Mouse (Mus musculus) lung, postnatal 14 days (tissue): ENCODE data around the gene Dag1.
"Not testable (repeated sequence)": the region's sequence is repeated elsewhere in the genome, so short reads cannot be mapped to it uniquely, and the experiment has no call there.

ENCODE experiments used
- DNase-seq: peaks from one replicate; pipeline ENCODE4 v3.0.0; 2021

The Dag1 gene

GRCm38 (mm10) chr9:108223633-108224032 is 40.1 kb downstream of the Dag1 start:
- DNase-seq: no peak

DNA sequence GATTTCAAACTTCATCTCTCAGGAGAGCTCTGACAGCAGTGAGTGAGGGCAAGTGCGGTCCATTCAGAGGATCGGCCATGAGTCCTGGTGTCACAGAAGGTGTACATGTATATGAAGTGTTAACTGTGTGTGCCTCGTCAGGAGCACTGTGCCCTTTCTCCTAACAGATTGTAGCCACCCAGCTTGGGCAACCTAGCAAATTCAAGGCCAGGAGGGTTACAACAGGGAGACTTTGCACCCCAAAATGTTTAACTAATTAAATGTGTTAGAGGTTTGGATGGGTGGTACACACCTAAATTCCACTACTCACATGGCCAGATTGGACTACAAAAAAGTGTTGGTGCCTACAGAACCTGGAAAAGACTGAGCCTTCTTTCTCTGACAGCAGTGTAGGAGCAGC is 42.2 kb downstream of the Dag1 start:
- DNase-seq: no peak

GRCm38 (mm10) chr9:108220380-108220774 is 43.4 kb downstream of the Dag1 start:
- DNase-seq: no peak

DNA sequence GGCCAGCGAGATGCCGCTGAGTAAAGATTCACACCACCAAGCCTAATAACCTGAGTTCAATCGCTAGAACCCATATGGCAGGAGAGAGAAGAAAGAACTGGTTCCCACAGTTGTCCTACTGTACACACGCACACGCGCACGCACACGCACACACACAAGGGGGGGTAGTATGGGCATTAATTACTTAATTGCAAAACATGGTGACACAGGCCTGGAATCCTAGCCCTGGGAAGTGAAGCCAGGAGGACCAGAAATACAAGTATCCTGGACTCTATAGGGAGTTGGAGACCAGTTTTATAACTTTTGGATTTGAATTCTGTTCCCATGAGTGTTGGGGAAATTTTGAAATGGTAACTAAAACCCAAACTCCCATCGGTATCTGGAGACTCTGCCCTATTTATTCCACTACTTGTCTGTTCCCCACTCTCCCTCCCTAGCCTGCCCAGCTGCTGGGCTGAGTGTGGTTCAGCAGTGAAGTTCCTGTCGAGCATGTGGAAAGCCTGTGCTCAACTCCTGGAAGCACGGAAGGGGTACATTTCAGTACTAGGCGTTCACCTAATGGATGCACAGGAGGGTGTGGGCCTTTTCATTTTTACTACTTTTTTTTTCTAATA is 43.9 kb downstream of the Dag1 start:
- DNase-seq: no peak

GRCm38 (mm10) chr9:108217936-108218543 is 45.7 kb downstream of the Dag1 start:
- no peak for DNase-seq

GRCm38 (mm10) chr9:108217406-108217805 is 46.4 kb downstream of the Dag1 start:
- DNase-seq: no peak

DNA sequence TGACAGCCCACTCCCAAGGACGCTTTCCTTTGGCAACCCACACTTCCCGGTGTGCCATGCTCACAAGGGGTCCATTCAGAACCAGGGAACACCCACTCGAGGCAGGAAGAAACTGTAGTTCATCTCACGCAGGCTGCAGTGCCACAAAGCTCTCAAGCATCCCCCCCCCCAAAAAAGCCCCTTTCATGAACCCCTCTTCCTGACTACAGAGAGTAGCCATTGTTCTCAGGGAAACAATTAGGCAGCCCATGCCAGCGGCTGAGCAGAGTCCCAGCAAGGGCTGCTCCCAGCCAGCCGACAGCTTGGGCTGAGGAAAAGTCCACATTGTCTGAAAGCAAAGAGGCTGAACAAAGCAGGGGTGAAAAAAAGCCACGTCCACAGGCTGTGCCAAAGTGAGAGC is 50.7 kb downstream of the Dag1 start:
- peak; percentile 21 for DNase-seq

DNA sequence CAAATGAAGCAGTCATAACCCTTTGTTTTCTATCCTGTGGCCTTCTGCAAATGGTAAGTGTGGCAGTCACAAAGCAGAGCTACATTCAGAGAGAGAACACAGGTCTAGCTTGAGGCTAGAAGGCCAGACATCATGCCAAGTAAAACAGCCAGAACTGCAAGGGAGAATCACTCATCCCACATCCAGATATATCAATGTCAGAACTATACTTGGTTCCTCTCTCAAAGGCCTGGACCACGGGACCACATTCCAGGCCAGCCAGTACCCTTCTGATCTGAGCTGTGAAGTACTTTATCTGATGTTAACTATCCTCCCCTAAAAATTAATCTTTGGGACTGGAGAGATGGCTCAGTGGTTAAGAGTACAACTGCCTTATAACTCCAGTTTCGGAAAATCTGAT is 51.3 kb downstream of the Dag1 start:
- no peak for DNase-seq

DNA sequence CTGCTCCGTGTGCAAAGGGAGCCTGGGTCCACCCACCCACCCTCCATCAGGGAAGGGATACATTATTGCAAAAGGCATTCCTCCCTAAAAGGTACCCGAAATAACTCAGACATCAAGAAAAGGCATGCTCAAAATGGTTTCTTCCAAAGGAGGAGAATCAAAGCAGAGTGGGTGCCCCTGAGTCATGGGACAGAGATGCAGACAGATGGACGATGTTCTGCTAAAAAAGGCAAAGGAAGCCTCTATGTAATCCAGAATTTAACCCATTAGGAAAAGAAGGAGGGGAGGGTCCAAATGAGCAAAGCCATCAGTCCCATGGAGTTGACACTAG is 58.2 kb downstream of the Dag1 start:
- DNase-seq: no peak

GRCm38 (mm10) chr9:108204884-108205570 is 58.7 kb downstream of the Dag1 start:
- DNase-seq: no peak

GRCm38 (mm10) chr9:108203015-108203414 is 60.7 kb downstream of the Dag1 start:
- DNase-seq: peak; percentile 83

DNA sequence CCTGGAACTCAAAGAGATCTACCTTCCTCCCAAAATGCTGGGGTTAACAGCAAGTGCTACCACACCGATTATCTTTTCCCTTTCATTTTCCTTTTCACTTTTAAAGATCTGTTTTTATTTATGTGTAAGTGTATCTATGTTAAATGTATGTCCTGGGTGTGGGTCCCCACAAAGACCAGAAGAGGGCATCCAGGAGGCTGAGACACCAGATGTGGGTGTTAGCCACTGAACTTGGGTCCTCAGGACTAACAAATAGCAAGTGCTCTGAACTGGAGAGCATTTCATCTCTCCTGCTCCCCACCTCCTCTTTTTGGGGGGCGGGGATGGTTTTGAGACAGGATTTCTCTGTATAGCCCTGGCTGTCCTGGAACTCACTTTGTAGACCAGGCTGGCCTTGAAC is 61.6 kb downstream of the Dag1 start:
- DNase-seq: no peak

- peak; percentile 93 for DNase-seq
These were observed 62.6 kb downstream of the Dag1 start for GRCm38 (mm10) chr9:108201160-108201559.

DNA sequence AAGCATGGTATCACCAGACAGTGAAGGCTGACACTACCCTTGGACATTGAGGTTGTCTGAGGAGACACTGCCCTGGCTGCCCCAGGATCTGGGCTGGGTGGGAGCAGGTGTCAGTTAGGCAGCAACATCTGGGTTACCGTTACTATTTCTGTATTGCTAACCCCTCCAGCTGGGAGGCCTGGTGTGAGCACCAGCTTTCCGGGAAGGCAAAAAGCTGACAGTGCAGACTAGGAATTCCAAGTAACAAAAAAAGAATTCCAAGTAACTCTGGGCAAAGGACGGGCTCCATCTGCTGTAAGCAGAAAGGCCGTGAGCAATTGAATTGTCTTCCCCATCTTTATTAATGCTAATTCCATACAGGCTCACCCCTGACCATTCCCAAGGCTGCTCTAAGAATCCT is 65.1 kb downstream of the Dag1 start:
- DNase-seq: no peak

- no peak for DNase-seq
These were observed 66.7 kb downstream of the Dag1 start for GRCm38 (mm10) chr9:108196920-108197677.

DNA sequence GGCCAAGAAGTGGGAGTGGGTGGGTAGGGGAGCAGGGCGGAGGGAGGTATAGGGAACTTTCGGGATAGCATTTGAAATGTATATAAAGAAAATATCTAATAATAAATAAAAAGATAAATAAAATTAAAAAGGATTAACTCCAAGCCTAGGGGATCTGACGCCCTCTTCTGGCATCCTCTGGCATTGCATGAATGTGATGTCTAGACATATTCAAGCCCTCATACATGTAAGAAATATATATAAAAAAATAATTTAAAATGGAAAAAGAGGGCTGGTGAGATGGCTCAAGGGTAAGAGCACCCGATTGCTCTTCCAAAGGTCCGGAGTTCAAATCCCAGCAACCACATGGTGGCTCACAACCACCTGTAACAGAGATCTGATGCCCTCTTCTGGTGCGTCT is 67.5 kb downstream of the Dag1 start:
- not testable (repeated sequence) for DNase-seq

- DNase-seq: peak; percentile 66
These were observed 73.7 kb downstream of the Dag1 start, which contains the start of gene Bsn for GRCm38 (mm10) chr9:108189787-108190679. Gene Bsn, minus strand, starts transcription at chr9:108190384.

DNA sequence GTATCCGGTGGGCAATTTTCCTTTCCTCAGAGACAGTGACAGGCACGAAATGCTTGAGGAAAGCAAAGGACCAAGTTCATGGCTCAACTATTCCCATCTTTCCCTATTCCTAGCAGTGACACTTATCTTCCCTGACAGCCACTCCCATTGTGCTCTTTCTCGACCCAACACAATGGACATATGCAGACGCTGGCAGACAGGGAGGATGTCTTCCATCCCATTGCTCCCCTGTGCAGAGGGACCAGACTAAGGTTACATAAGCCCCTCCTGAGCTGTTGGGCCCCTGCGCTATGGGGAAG is 74.3 kb downstream of the Dag1 start:
- no peak for DNase-seq

- no peak for DNase-seq
These were observed 74.7 kb downstream of the Dag1 start for GRCm38 (mm10) chr9:108189023-108189422.

GRCm38 (mm10) chr9:108188511-108188910 is 75.2 kb downstream of the Dag1 start:
- no peak for DNase-seq

DNA sequence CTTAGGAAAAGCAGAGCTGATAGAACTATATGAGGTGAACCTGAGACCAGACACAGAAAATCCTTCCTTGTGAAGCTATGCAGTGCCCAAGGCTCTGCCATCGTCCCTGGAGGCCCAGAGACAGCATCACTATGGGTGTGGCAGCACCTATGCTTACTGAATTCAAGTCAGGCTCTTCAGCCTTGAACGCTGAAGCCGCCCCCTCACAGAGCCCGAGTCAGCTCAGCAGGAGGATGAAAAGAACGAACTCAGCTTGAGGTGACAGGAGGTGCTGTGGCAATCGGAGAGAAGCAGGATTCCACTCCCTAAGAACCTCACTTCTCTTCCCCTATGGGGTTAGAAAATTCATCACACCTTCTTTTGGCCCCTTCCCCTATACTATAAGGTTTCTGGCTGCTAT is 76.1 kb downstream of the Dag1 start:
- DNase-seq: no peak

DNA sequence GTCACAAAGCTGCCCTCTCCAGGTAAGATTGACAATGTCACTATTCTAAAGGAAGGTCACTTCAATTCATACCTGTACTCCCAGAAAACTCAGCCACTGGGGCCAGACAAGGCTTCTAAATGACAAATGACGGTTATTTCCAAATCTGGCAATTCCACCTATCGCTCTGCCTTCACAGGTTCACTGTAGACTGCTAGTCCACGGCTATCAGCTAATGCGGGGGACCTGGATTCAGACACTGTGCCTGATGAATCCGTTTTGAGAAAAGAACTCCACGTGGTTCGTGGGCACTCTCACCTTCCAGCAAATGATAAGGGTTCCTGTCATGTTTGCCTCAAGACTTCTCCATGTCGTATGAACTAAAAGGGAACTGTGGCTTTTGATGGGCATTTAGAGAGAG is 78.0 kb downstream of the Dag1 start:
- DNase-seq: no peak

DNA sequence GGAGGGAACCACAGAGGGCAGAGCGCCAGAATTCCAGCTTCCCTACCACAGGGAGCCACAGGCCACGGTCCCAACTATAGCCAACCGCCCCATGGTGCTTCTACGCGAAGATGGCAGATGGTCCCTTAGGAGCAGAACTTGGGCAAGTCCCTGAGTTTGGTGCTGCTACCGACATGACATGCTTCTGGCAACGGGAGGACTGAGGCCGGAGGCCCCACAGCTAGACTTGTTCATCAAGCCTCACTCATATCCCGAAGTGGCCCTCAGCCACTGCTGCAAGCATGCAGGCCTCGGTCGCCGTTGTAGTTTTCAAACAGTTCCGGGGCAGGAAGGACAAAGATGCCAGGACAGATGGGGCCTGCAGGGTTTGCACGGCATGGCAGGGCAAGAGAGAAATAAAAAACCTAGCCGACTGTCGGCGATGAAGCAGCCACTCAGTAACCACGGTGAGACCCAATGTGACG is 80.2 kb downstream of the Dag1 start:
- DNase-seq: no peak
